Mouse (Mus musculus) effector memory CD4-positive, alpha-beta T cell, adult 5 months (primary cell): Measurements from ENCODE around the gene Neurl4. TPM values are rescaled to one million over a fixed set of nuclear protein-coding genes. Genes with fewer than 3 reads are reported as not detected.

Experiments
- polyA plus RNA-seq: library from polyadenylated mRNA; unstranded; fragments of 100-300 nt; shearing (Covaris generic); gene quantifications from one replicate; pipeline ENCODE4 v1.2.1, GENCODE M21; 2017

Neurl4 gene
- 5.4 TPM for polyA plus RNA-seq

GRCm38 (mm10) chr11:69900471-69901405 lies at the start of gene Neurl4, which contains the start of gene 2810408A11Rik:
Gene Neurl4 (plus strand): TSS chr11:69901072.
Gene 2810408A11Rik (minus strand): TSS chr11:69900987.

GRCm38 (mm10) chr11:69858113-69858998 lies 42.5 kb upstream of the Neurl4 start, which contains the start of gene Tnk1:
Gene Tnk1 (minus strand): TSS chr11:69858730.

GRCm38 (mm10) chr11:69877878-69878277 lies 23.0 kb upstream of the Neurl4 start, which contains the start of gene Tmem95:
Gene Tmem95 (minus strand): TSS chr11:69878018.

GRCm38 (mm10) chr11:69880853-69881603 lies 19.8 kb upstream of the Neurl4 start, which contains the start of gene Kctd11:
Gene Kctd11 (minus strand): TSS chr11:69881406.

GRCm38 (mm10) chr11:69895291-69895690 lies 5.6 kb upstream of the Neurl4 start, which contains the start of gene Acap1:
Gene Acap1 (minus strand): TSS chr11:69895539.

GRCm38 (mm10) chr11:69913554-69914371 lies 12.9 kb downstream of the Neurl4 start, which contains the start of gene Gps2:
Gene Gps2 (plus strand): TSS chr11:69913888.

GRCm38 (mm10) chr11:69921114-69922011 lies 20.5 kb downstream of the Neurl4 start, which contains the start of gene Eif5a:
Gene Eif5a (minus strand): TSS chr11:69921958.

GRCm38 (mm10) chr11:69935137-69935879 lies 34.4 kb downstream of the Neurl4 start, which contains the start of gene Ybx2:
Gene Ybx2 (plus strand): TSS chr11:69935796.

GRCm38 (mm10) chr11:69948066-69948762 lies 47.3 kb downstream of the Neurl4 start, which contains the start of gene Slc2a4:
Gene Slc2a4 (minus strand): TSS chr11:69948188.

Other genes starting within 250 kb of the Neurl4 start
- not detected for gene Sox15, start 245.8 kb upstream of the Neurl4 start, polyA plus RNA-seq
- gene Mpdu1, start 238.4 kb upstream of the Neurl4 start, polyA plus RNA-seq, result 39.4 TPM
- 4.3 TPM for gene Cd68, start 234.9 kb upstream of the Neurl4 start, polyA plus RNA-seq
- 908 TPM for gene Eif4a1, start 228.6 kb upstream of the Neurl4 start, polyA plus RNA-seq
- gene Senp3, start 219.0 kb upstream of the Neurl4 start, polyA plus RNA-seq, result 32.0 TPM
- not detected for gene Tnfsf13, start 215.3 kb upstream of the Neurl4 start, polyA plus RNA-seq
- gene Tnfsf12, start 205.2 kb upstream of the Neurl4 start, polyA plus RNA-seq, result not detected
- not detected for gene Tnfsfm13, start 205.0 kb upstream of the Neurl4 start, polyA plus RNA-seq
- 60.5 TPM for gene Polr2a, start 142.4 kb upstream of the Neurl4 start, polyA plus RNA-seq
- not detected for gene Slc35g3, start 139.1 kb upstream of the Neurl4 start, polyA plus RNA-seq
- gene Zbtb4, start 135.2 kb upstream of the Neurl4 start, polyA plus RNA-seq, result 7.6 TPM
- 1.4 TPM for gene Chrnb1, start 105.1 kb upstream of the Neurl4 start, polyA plus RNA-seq
- gene Fgf11, start 99.2 kb upstream of the Neurl4 start, polyA plus RNA-seq, result not detected
- gene Tmem102, start 95.4 kb upstream of the Neurl4 start, polyA plus RNA-seq, result not detected
- gene Gm39566, start 85.8 kb upstream of the Neurl4 start, polyA plus RNA-seq, result not detected
- gene Spem2, start 82.6 kb upstream of the Neurl4 start, polyA plus RNA-seq, result not detected
- gene Spem1, start 78.9 kb upstream of the Neurl4 start, polyA plus RNA-seq, result not detected
- not detected for gene Nlgn2, start 63.3 kb upstream of the Neurl4 start, polyA plus RNA-seq
- 42.5 TPM for gene Tmem256, start 62.6 kb upstream of the Neurl4 start, polyA plus RNA-seq
- gene Plscr3, start 54.7 kb upstream of the Neurl4 start, polyA plus RNA-seq, result 9.2 TPM
- gene Tnk1, start 42.3 kb upstream of the Neurl4 start, polyA plus RNA-seq, result not detected
- not detected for gene Tmem95, start 23.1 kb upstream of the Neurl4 start, polyA plus RNA-seq
- gene Kctd11, start 19.7 kb upstream of the Neurl4 start, polyA plus RNA-seq, result 0.11 TPM
- 462 TPM for gene Acap1, start 5.5 kb upstream of the Neurl4 start, polyA plus RNA-seq
- 0.80 TPM for gene 2810408A11Rik, start 85 bp upstream of the Neurl4 start, polyA plus RNA-seq
- 200 TPM for gene Gps2, start 12.8 kb downstream of the Neurl4 start, polyA plus RNA-seq
- 977 TPM for gene Eif5a, start 20.9 kb downstream of the Neurl4 start, polyA plus RNA-seq
- not detected for gene Ybx2, start 34.7 kb downstream of the Neurl4 start, polyA plus RNA-seq
- not detected for gene Slc2a4, start 47.1 kb downstream of the Neurl4 start, polyA plus RNA-seq
- not detected for gene Cldn7, start 63.7 kb downstream of the Neurl4 start, polyA plus RNA-seq
- gene Ctdnep1, start 80.1 kb downstream of the Neurl4 start, polyA plus RNA-seq, result 41.4 TPM
- gene Elp5, start 81.4 kb downstream of the Neurl4 start, polyA plus RNA-seq, result 50.5 TPM
- gene Gabarap, start 90.1 kb downstream of the Neurl4 start, polyA plus RNA-seq, result 366 TPM
- 52.0 TPM for gene Phf23, start 94.7 kb downstream of the Neurl4 start, polyA plus RNA-seq
- 20.9 TPM for gene Dvl2, start 99.5 kb downstream of the Neurl4 start, polyA plus RNA-seq
- gene Acadvl, start 114.3 kb downstream of the Neurl4 start, polyA plus RNA-seq, result 83.6 TPM
- 4.6 TPM for gene Dlg4, start 115.9 kb downstream of the Neurl4 start, polyA plus RNA-seq
- gene Asgr1, start 153.0 kb downstream of the Neurl4 start, polyA plus RNA-seq, result not detected
- gene Asgr2, start 191.6 kb downstream of the Neurl4 start, polyA plus RNA-seq, result not detected
- gene Mgl2, start 229.3 kb downstream of the Neurl4 start, polyA plus RNA-seq, result not detected